In genomic region chr3:98069161-98069560, GRCm38 (mm10) we compare ENCODE assay signal across 19 mouse cellular contexts. TPM values are rescaled to one million over a fixed set of nuclear protein-coding genes. Genes with fewer than 3 reads are reported as not detected.
DNase-seq lines count a peak whose midpoint lies in the region; ATAC-seq and TF ChIP-seq lines count a peak whose summit lies in the region.
"Had no signal": no experiment of that assay in that cellular context is flagged by ENCODE, and none has a peak within 500 bp of the region (broad histone marks: within the 10 kb centered on the region; RNA-seq: fewer than 3 reads in every experiment).

No protein-coding gene starts in this region.

- H3K27me3 ChIP-seq in intestine, postnatal 0 days (replicated peaks; ENCODE audit: control insufficient read depth, insufficient read depth, low read length): no peaks in the 10 kb centered on the region

- no peak overlapping the region for H3K9ac ChIP-seq in intestine, postnatal 0 days (ENCODE audit: low read depth, low read length)
- H3K9ac ChIP-seq: heart, embryonic 13.5 days had no signal

- 66% methylated on average over 7 of the region's 7 CpGs for WGBS in intestine, postnatal 0 days

- H3K36me3 ChIP-seq in intestine, postnatal 0 days (ENCODE audit: control insufficient read depth, insufficient read depth): no peaks in the 10 kb centered on the region; the same call in 1 of the 2 replicates

- no peak overlapping the region for H3K4me3 ChIP-seq in bone marrow macrophage, adult 2 months (ENCODE audit: insufficient read depth, low read length)
- H3K4me3 ChIP-seq in intestine, postnatal 0 days (ENCODE audit: low read depth, low read length): no peak overlapping the region
- H3K4me3 ChIP-seq: heart, embryonic 13.5 days; midbrain, embryonic 10.5 days had no signal

- DNase-seq in kidney, postnatal 36 days: peak; percentile 44 to 45
- no peak for DNase-seq in kidney, postnatal 10 days
- DNase-seq in cerebellum, adult 8-10 months: no peak
- DNase-seq in heart, adult 9 months (ENCODE audit: low spot score in 2 of 2): no peak
- DNase-seq: cerebellum, postnatal 10 days; embryo, embryonic 11 days; gastrocnemius, postnatal 14 days; heart, postnatal 4 days; kidney, postnatal 4 days; layer of hippocampus, postnatal 36 days; left cerebral cortex, postnatal 4 days; right cerebral cortex, adult 18-20 months; spleen, adult 18-20 months; thymus, postnatal 25 days had no signal

- 0 out of 2 replicates have a peak, but pooled peaks have one; percentile 25 for ATAC-seq in intestine, postnatal 0 days
- 0 out of 2 replicates have a peak, but pooled peaks have one; percentile 16 for ATAC-seq in megakaryocyte-erythroid progenitor cell, adult 5-6 weeks (replicated peaks; ENCODE audit: low FRiP score, low TSS enrichment, poor library complexity, severe bottlenecking)

- H3K27ac ChIP-seq in bone marrow macrophage, adult 2 months (ENCODE audit: insufficient read depth, low read depth, low read length): peak overlapping the region; percentile 46
- no peak overlapping the region for H3K27ac ChIP-seq in intestine, postnatal 0 days (ENCODE audit: low read depth, low read length)
- H3K27ac ChIP-seq: heart, embryonic 13.5 days; midbrain, embryonic 10.5 days had no signal

- peaks cover 37% of the 10 kb centered on the region for H3K4me1 ChIP-seq in bone marrow macrophage, adult 2 months (ENCODE audit: control insufficient read depth, insufficient read depth, low read length)
- peaks cover 3% of the 10 kb centered on the region; the same call in 1 of the 2 replicates for H3K4me1 ChIP-seq in intestine, postnatal 0 days (replicated peaks; ENCODE audit: control insufficient read depth, insufficient read depth, low read length)

- no peak for TF ChIP-seq POLR2A in bone marrow macrophage, adult 2 months (IDR thresholded peaks at IDR 0.05; ENCODE audit: borderline replicate concordance, low read depth, low read length)

- H3K9me3 ChIP-seq in intestine, postnatal 0 days (ENCODE audit: control insufficient read depth): no peaks in the 10 kb centered on the region
- H3K9me3 ChIP-seq: heart, embryonic 13.5 days; midbrain, embryonic 10.5 days had no signal

- TF ChIP-seq CTCF in bone marrow macrophage, adult 2 months (IDR thresholded peaks at IDR 0.05; ENCODE audit: low read depth, low read length): no peak
- TF ChIP-seq CTCF in intestine, postnatal 0 days (IDR thresholded peaks at IDR 0.05; ENCODE audit: low read depth): no peak

- H3K4me2 ChIP-seq in intestine, postnatal 0 days (replicated peaks; ENCODE audit: low read depth): no peak overlapping the region
- H3K4me2 ChIP-seq: heart, embryonic 13.5 days had no signal

RNA-seq across cellular contexts. Expression of gene Notch2, which starts 55.8 kb away (rescaled TPM):
- polyA plus RNA-seq in bone marrow macrophage, adult 2 months (2012; ENCODE audit: insufficient read depth, insufficient read length, missing spikeins): 69.2 and 82.2 TPM in 2 replicates
- polyA plus RNA-seq in intestine, postnatal 0 days (2015; fragmentation: Nextera tagmentation; extraction: Ambion mirVana): 4.9 and 5.1 TPM in 2 replicates
- total RNA-seq in megakaryocyte-erythroid progenitor cell, adult 5-6 weeks (2014; fragmentation: Nextera tagmentation): 36.0 and 55.9 TPM in 2 replicates
- 33.4 TPM in 2 replicates for total RNA-seq in megakaryocyte-erythroid progenitor cell, adult 5-6 weeks (2017)

Comparison
In these comparisons a context has a peak if more than half of its experiments do, and no peak if none do; other contexts are left out.
1. DNase-seq: peak in kidney, postnatal 36 days (2 of 2); none in kidney, postnatal 10 days (single experiment), cerebellum, adult 8-10 months (single experiment) and heart, adult 9 months (0 of 2).
2. RNA of gene Notch2, which starts 55.8 kb away (polyA plus RNA-seq): 69.2 to 82.2 TPM in bone marrow macrophage, adult 2 months; 4.9 to 5.1 TPM in intestine, postnatal 0 days; every median in the first group is over 10 times any median in the second.